Comparison of ENCODE assay signal across 8 mouse cellular contexts in the genomic region with DNA sequence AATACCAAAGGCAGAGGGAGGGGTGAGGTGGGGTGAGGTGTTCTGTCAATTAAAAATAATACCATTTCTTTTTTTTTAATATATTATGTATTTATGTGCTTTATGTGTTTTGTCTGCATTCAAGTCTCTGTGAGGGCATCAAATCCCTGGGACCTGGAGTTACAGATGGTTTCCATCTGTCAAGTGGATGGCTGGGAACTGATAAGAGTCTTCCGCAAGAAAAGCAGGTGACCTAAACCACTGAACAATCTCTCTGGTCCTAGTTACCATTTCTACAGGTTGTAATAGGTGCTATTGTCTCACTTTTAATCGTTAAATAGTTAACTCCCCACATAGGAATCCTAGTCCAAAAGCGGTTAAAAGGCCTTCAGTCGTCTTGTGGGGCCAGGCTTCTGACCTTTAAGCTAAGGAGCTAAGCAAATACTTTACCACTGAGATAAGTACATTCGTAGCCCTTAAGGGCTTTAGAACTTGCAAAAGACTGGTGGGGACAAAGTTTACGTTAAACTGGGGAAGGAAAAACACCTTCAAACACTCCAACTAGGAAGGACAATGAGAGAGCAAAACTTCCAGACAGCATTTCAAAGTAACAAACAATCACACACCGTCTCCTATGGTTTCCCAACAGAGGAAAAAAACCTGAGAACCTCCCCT. TPM values are rescaled to one million over a fixed set of nuclear protein-coding genes. Genes with fewer than 3 reads are reported as not detected.
DNase-seq lines count a peak whose midpoint lies in the region; ATAC-seq lines count a peak whose summit lies in the region.

No protein-coding gene starts in this region.

- H3K4me2 ChIP-seq in embryonic facial prominence, embryonic 13.5 days = peak overlapping the region; percentile 61
- H3K4me2 ChIP-seq in midbrain, embryonic 13.5 days (replicated peaks) = peak overlapping the region; percentile 71

- H3K4me3 ChIP-seq in megakaryocyte, embryonic 14.5 days (replicated peaks) = peak overlapping the region; percentile 99
- peak overlapping the region; percentile 91 for H3K4me3 ChIP-seq in embryonic facial prominence, embryonic 13.5 days
- H3K4me3 ChIP-seq in midbrain, embryonic 13.5 days (replicated peaks) = peak overlapping the region; percentile 94

- peaks cover 32% of the 10 kb centered on the region for H3K4me1 ChIP-seq in megakaryocyte, embryonic 14.5 days
- H3K4me1 ChIP-seq in embryonic facial prominence, embryonic 13.5 days = peaks cover 17% of the 10 kb centered on the region
- H3K4me1 ChIP-seq in midbrain, embryonic 13.5 days (replicated peaks) = peaks cover 30% of the 10 kb centered on the region

- H3K36me3 ChIP-seq in megakaryocyte, embryonic 14.5 days (replicated peaks; ENCODE audit: low read length) = peaks cover 18% of the 10 kb centered on the region
- H3K36me3 ChIP-seq in embryonic facial prominence, embryonic 13.5 days = peaks cover 5% of the 10 kb centered on the region
- peaks cover 3% of the 10 kb centered on the region for H3K36me3 ChIP-seq in midbrain, embryonic 13.5 days

- H3K27ac ChIP-seq in embryonic facial prominence, embryonic 13.5 days = no peak overlapping the region
- H3K27ac ChIP-seq in midbrain, embryonic 13.5 days = no peak overlapping the region

- no peak for ATAC-seq in megakaryocyte, adult 5-6 weeks (ENCODE audit: poor library complexity, severe bottlenecking)
- no peak for ATAC-seq in embryonic facial prominence, embryonic 13.5 days (ENCODE audit: insufficient number of reproducible peaks, insufficient read depth, low FRiP score, low TSS enrichment, low read depth)
- no peak for ATAC-seq in midbrain, embryonic 13.5 days

- H3K27me3 ChIP-seq in megakaryocyte, embryonic 14.5 days (replicated peaks) = no peaks in the 10 kb centered on the region
- H3K27me3 ChIP-seq in embryonic facial prominence, embryonic 13.5 days = no peaks in the 10 kb centered on the region
- H3K27me3 ChIP-seq in midbrain, embryonic 13.5 days = no peaks in the 10 kb centered on the region

- peak overlapping the region; percentile 84 for H3K9ac ChIP-seq in embryonic facial prominence, embryonic 13.5 days
- peak overlapping the region; percentile 78; the same call in 1 of the 2 replicates for H3K9ac ChIP-seq in midbrain, embryonic 13.5 days (replicated peaks)

- peak; percentile 5 for DNase-seq in kidney, postnatal 14 days
- DNase-seq in urinary bladder, postnatal 14 days (ENCODE audit: low spot score) = no peak
- no peak for DNase-seq in right cerebral cortex, adult 18-20 months
- no peak for DNase-seq in left cerebral cortex, postnatal 14 days (ENCODE audit: low spot score in 2 of 2)

- 24% methylated on average over 7 of the region's 7 CpGs for WGBS in embryonic facial prominence, embryonic 13.5 days
- 34% methylated on average over 7 of the region's 7 CpGs for WGBS in midbrain, embryonic 13.5 days

- H3K9me3 ChIP-seq in megakaryocyte, embryonic 14.5 days = no peaks in the 10 kb centered on the region
- H3K9me3 ChIP-seq in embryonic facial prominence, embryonic 13.5 days = no peaks in the 10 kb centered on the region
- no peaks in the 10 kb centered on the region for H3K9me3 ChIP-seq in midbrain, embryonic 13.5 days

- intact Hi-C loops in left cerebral cortex, postnatal 14 days (cut with DNase I) = no loop called here

RNA-seq across cellular contexts. Expression of a gene that starts 1.2 kb away (rescaled TPM):
- 0.76 and 0.89 TPM in 2 replicates for polyA plus RNA-seq in megakaryocyte, embryonic 14.5 days (2012; ENCODE audit: insufficient read depth, low replicate concordance)
- total RNA-seq in megakaryocyte, adult 5-6 weeks (2015) = 20.3 and 27.6 TPM in 2 replicates
- 19.2 and 21.1 TPM in 2 replicates for total RNA-seq in megakaryocyte, adult 5-6 weeks (2017)
- polyA plus RNA-seq in embryonic facial prominence, embryonic 13.5 days (2015; fragmentation: Nextera tagmentation; extraction: Ambion mirVana) = 33.9 and 37.8 TPM in 2 replicates
- 21.4 and 27.8 TPM in 2 replicates for polyA plus RNA-seq in midbrain, embryonic 13.5 days (2015; fragmentation: Nextera tagmentation; extraction: Ambion mirVana)
- 1 to 10 TPM; 8.6 to 9.0 TPM for total RNA-seq in left cerebral cortex, postnatal 14 days (2021)

RNA-seq across cellular contexts. Expression of a gene that starts 1.3 kb away (rescaled TPM):
- polyA plus RNA-seq in megakaryocyte, embryonic 14.5 days (2012; ENCODE audit: insufficient read depth, low replicate concordance) = 5.1 and 5.8 TPM in 2 replicates
- total RNA-seq in megakaryocyte, adult 5-6 weeks (2015) = 34.7 and 40.4 TPM in 2 replicates
- total RNA-seq in megakaryocyte, adult 5-6 weeks (2017) = 20.8 and 20.9 TPM in 2 replicates
- polyA plus RNA-seq in embryonic facial prominence, embryonic 13.5 days (2015; fragmentation: Nextera tagmentation; extraction: Ambion mirVana) = 50.7 and 51.2 TPM in 2 replicates
- 51.8 and 56.0 TPM in 2 replicates for polyA plus RNA-seq in midbrain, embryonic 13.5 days (2015; fragmentation: Nextera tagmentation; extraction: Ambion mirVana)
- 10 to 100 TPM; 24.6 to 27.6 TPM for total RNA-seq in left cerebral cortex, postnatal 14 days (2021)

Comparison
In these comparisons a context has a peak if more than half of its experiments do, and no peak if none do; other contexts are left out.
1. RNA of a gene that starts 1.2 kb away (polyA plus RNA-seq): 33.9 to 37.8 TPM in embryonic facial prominence, embryonic 13.5 days and 21.4 to 27.8 TPM in midbrain, embryonic 13.5 days; 0.76 to 0.89 TPM in megakaryocyte, embryonic 14.5 days; every median in the first group is over 10 times any median in the second.
2. Peak in every context shown above with its lines, with median percentiles within 50 percentile points of each other: H3K4me3 ChIP-seq.